In genomic region chr2:128175625-128176024, GRCm38 (mm10) we compare ENCODE assay signal across 1 mouse cellular context.
A peak's percentile ranks its signal among the peaks of the same experiment; 100 is the strongest.
TF ChIP-seq lines count a peak whose summit lies in the region.

No protein-coding gene starts in this region.

TF ChIP-seq in CH12.LX, 34 proteins besides CTCF, POLR2A, EP300 and RAD21 (continued from another document):
- TF ChIP-seq CHD2 (IDR thresholded peaks at IDR 0.05; ENCODE audit: low read length) (peak; percentile 41; the same call in 1 of the 2 replicates), PAX5 (IDR thresholded peaks at IDR 0.05; ENCODE audit: low read length) (no peak), ZNF384 (IDR thresholded peaks at IDR 0.05; ENCODE audit: low read depth, low read length) (no peak), ZC3H11A (IDR thresholded peaks at IDR 0.05; ENCODE audit: low read depth, low read length) (no peak), GABPA (IDR thresholded peaks at IDR 0.05; ENCODE audit: insufficient replicate concordance, low read depth, low read length) (no peak), JUND (conservative IDR thresholded peaks at IDR 0.05; ENCODE audit: low read depth, low read length) (peak; percentile 86), NRF1 (IDR thresholded peaks at IDR 0.05; ENCODE audit: low read depth, low read length) (peak; percentile 36; the same call in 1 of the 2 replicates), NELFE (IDR thresholded peaks at IDR 0.05; ENCODE audit: low read depth, low read length) (no peak), ZMIZ1 (IDR thresholded peaks at IDR 0.05; ENCODE audit: low read depth, low read length) (no peak), ZKSCAN1 (IDR thresholded peaks at IDR 0.05; ENCODE audit: borderline replicate concordance, low read depth, low read length) (no peak), CHD1 (IDR thresholded peaks at IDR 0.05; ENCODE audit: low read depth, low read length) (no peak)
